In the genomic region with DNA sequence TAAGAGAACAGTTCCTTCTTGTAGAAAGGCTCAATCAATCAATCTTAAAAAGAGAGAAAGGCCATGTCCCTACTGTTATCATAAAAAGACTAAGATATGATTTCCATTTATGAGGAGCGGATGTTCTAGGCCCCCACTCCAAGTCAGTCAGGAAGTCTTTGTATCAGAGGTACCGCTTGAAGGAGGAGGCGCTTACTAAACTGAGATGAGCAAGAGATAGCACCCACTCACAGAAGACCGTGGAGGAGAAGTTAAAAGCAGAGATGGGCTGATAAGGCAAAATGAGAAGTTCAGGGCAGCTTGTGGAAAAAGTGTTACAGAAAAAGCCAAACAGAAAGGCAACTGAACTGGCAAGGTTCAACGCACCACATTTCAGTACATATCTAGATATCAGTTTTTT, we compare ENCODE assay signal across 23 mouse cellular contexts. TPM values are rescaled to one million over a fixed set of nuclear protein-coding genes. Genes with fewer than 3 reads are reported as not detected.
DNase-seq lines count a peak whose midpoint lies in the region; ATAC-seq lines count a peak whose summit lies in the region.
"Had no signal": no experiment of that assay in that cellular context is flagged by ENCODE, and none has a peak within 500 bp of the region (broad histone marks: within the 10 kb centered on the region; RNA-seq: fewer than 3 reads in every experiment).

No protein-coding gene starts in this region.

- intact Hi-C loops in left cerebral cortex, postnatal 4 days (cut with DNase I): loop anchor here (10.0 kb wide), 1 partner anchor 980 kb away; no protein-coding TSS in a partner anchor
- intact Hi-C loops in gastrocnemius, postnatal 14 days (cut with DNase I; ENCODE audit: low total_unique reads): no loop called here

- no peaks in the 10 kb centered on the region for H3K4me1 ChIP-seq in midbrain, embryonic 10.5 days
- H3K4me1 ChIP-seq: embryonic facial prominence, embryonic 12.5 days; forebrain, embryonic 13.5 days; hindbrain, embryonic 13.5 days; limb, embryonic 15.5 days; midbrain, embryonic 12.5 days; neural tube, embryonic 13.5 days had no signal

- H3K36me3 ChIP-seq in midbrain, embryonic 10.5 days: no peaks in the 10 kb centered on the region
- H3K36me3 ChIP-seq: embryonic facial prominence, embryonic 12.5 days; heart, embryonic 13.5 days; hindbrain, embryonic 13.5 days; limb, embryonic 15.5 days; midbrain, embryonic 12.5 days; neural tube, embryonic 13.5 days had no signal

- no peak overlapping the region for H3K27ac ChIP-seq in midbrain, embryonic 10.5 days (replicated peaks)
- H3K27ac ChIP-seq: embryonic facial prominence, embryonic 12.5 days; forebrain, embryonic 13.5 days; hindbrain, embryonic 13.5 days; limb, embryonic 15.5 days; midbrain, embryonic 12.5 days; neural tube, embryonic 13.5 days had no signal

- peaks cover 4% of the 10 kb centered on the region; the same call in 1 of the 2 replicates for H3K9me3 ChIP-seq in midbrain, embryonic 10.5 days (replicated peaks)
- H3K9me3 ChIP-seq: embryonic facial prominence, embryonic 12.5 days; forebrain, embryonic 13.5 days; limb, embryonic 15.5 days; midbrain, embryonic 12.5 days had no signal

- no peak overlapping the region for H3K4me3 ChIP-seq in midbrain, embryonic 10.5 days
- H3K4me3 ChIP-seq: embryonic facial prominence, embryonic 12.5 days; erythroblast, embryonic 14.5 days; forebrain, embryonic 13.5 days; heart, embryonic 13.5 days; hindbrain, embryonic 13.5 days; limb, embryonic 15.5 days; midbrain, embryonic 12.5 days; neural tube, embryonic 13.5 days had no signal

- 0 out of 2 replicates have a peak, but pooled peaks have one; percentile 23 for ATAC-seq in megakaryocyte progenitor cell, adult 5-6 weeks (replicated peaks; ENCODE audit: poor library complexity)
- ATAC-seq: forebrain, embryonic 13.5 days; intestine, postnatal 0 days had no signal

- peak; percentile 40 to 42 for DNase-seq in spleen, postnatal 36 days (ENCODE audit: low spot score in 2 of 2)
- DNase-seq in spleen, adult 18-20 months: no peak
- DNase-seq in T-cell, adult 2 months (ENCODE audit: low spot score): peak; percentile 81
- no peak for DNase-seq in left cerebral cortex, postnatal 4 days
- no peak for DNase-seq in midbrain, embryonic 10.5 days (ENCODE audit: low spot score)
- DNase-seq in gastrocnemius, postnatal 14 days: no peak
- DNase-seq: B cell, adult 2 months; cerebellum, adult 8-10 months; heart, adult 18-20 months; layer of hippocampus, postnatal 36 days; lung, adult 2 months had no signal

- H3K27me3 ChIP-seq in midbrain, embryonic 10.5 days (ENCODE audit: low read depth, poor library complexity, severe bottlenecking): no peaks in the 10 kb centered on the region
- H3K27me3 ChIP-seq: embryonic facial prominence, embryonic 12.5 days; forebrain, embryonic 13.5 days; heart, embryonic 13.5 days; hindbrain, embryonic 13.5 days; limb, embryonic 15.5 days; midbrain, embryonic 12.5 days; neural tube, embryonic 13.5 days had no signal

- 90% methylated on average over 5 of the region's 5 CpGs for WGBS in midbrain, embryonic 10.5 days

RNA-seq across cellular contexts. Expression of a gene that starts 28.5 kb away (rescaled TPM):
- not detected in 2 replicates for total RNA-seq in megakaryocyte progenitor cell, adult 5-6 weeks (2015)
- not detected in 2 replicates for total RNA-seq in megakaryocyte progenitor cell, adult 5-6 weeks (2017)
- total RNA-seq in left cerebral cortex, postnatal 4 days (2021): not detected
- not detected in 2 replicates for polyA plus RNA-seq in midbrain, embryonic 10.5 days (2016; fragmentation: Nextera tagmentation; extraction: Ambion mirVana)
- total RNA-seq in gastrocnemius, postnatal 14 days (2021): 1 to 10 TPM in 1 of 2 experiments, under 1 TPM in 1; 0.93 to 3.9 TPM
- total RNA-seq: layer of hippocampus, postnatal 36 days; left cerebral cortex, postnatal 14 days had no signal
- polyA plus RNA-seq: embryonic facial prominence, embryonic 12.5 days; erythroblast, embryonic 14.5 days; forebrain, embryonic 13.5 days; hindbrain, embryonic 13.5 days; intestine, postnatal 0 days; limb, embryonic 15.5 days; midbrain, embryonic 12.5 days; neural tube, embryonic 13.5 days; stomach, embryonic 16.5 days had no signal

RNA-seq across cellular contexts. Expression of a gene that starts 47.3 kb away (rescaled TPM):
- total RNA-seq in megakaryocyte progenitor cell, adult 5-6 weeks (2015): 195 and 224 TPM in 2 replicates
- 72.3 and 90.3 TPM in 2 replicates for total RNA-seq in megakaryocyte progenitor cell, adult 5-6 weeks (2017)
- total RNA-seq in left cerebral cortex, postnatal 4 days (2021): 10 to 100 TPM in 1 of 2 experiments, 1 to 10 TPM in 1; 9.7 to 11.5 TPM
- polyA plus RNA-seq in midbrain, embryonic 10.5 days (2016; fragmentation: Nextera tagmentation; extraction: Ambion mirVana): 238 and 272 TPM in 2 replicates
- 1 to 10 TPM; 6.1 to 6.5 TPM for total RNA-seq in gastrocnemius, postnatal 14 days (2021)

RNA-seq across cellular contexts. Expression of a gene that starts 49.7 kb away (rescaled TPM):
- 0.05 and 0.37 TPM in 2 replicates for total RNA-seq in megakaryocyte progenitor cell, adult 5-6 weeks (2015)
- 0.03 and 1.2 TPM in 2 replicates for total RNA-seq in megakaryocyte progenitor cell, adult 5-6 weeks (2017)
- total RNA-seq in left cerebral cortex, postnatal 4 days (2021): 10 to 100 TPM; 19.1 to 23.2 TPM
- polyA plus RNA-seq in midbrain, embryonic 10.5 days (2016; fragmentation: Nextera tagmentation; extraction: Ambion mirVana): 17.5 and 23.4 TPM in 2 replicates
- total RNA-seq in gastrocnemius, postnatal 14 days (2021): 1 to 10 TPM; 6.4 to 8.9 TPM
- polyA plus RNA-seq: erythroblast, embryonic 14.5 days had no signal

Comparison
In these comparisons a context has a peak if more than half of its experiments do, and no peak if none do; other contexts are left out.
1. DNase-seq: peak in spleen, postnatal 36 days (2 of 2) and T-cell, adult 2 months (single experiment); none in spleen, adult 18-20 months (0 of 2), left cerebral cortex, postnatal 4 days (single experiment), midbrain, embryonic 10.5 days (single experiment) and gastrocnemius, postnatal 14 days (single experiment).
2. RNA of a gene that starts 47.3 kb away (total RNA-seq): 72.3 to 224 TPM in megakaryocyte progenitor cell, adult 5-6 weeks; 9.7 to 11.5 TPM in left cerebral cortex, postnatal 4 days and 6.1 to 6.5 TPM in gastrocnemius, postnatal 14 days; every median in the first group is over 4 times any median in the second.